Mouse (Mus musculus): ENCODE measurements around the gene Cerkl. TPM values are rescaled to one million over a fixed set of nuclear protein-coding genes. Genes with fewer than 3 reads are reported as not detected.

Gene Cerkl
- polyA plus RNA-seq, 1 experiment from 2014 or later, result 2.0 TPM

DNA sequence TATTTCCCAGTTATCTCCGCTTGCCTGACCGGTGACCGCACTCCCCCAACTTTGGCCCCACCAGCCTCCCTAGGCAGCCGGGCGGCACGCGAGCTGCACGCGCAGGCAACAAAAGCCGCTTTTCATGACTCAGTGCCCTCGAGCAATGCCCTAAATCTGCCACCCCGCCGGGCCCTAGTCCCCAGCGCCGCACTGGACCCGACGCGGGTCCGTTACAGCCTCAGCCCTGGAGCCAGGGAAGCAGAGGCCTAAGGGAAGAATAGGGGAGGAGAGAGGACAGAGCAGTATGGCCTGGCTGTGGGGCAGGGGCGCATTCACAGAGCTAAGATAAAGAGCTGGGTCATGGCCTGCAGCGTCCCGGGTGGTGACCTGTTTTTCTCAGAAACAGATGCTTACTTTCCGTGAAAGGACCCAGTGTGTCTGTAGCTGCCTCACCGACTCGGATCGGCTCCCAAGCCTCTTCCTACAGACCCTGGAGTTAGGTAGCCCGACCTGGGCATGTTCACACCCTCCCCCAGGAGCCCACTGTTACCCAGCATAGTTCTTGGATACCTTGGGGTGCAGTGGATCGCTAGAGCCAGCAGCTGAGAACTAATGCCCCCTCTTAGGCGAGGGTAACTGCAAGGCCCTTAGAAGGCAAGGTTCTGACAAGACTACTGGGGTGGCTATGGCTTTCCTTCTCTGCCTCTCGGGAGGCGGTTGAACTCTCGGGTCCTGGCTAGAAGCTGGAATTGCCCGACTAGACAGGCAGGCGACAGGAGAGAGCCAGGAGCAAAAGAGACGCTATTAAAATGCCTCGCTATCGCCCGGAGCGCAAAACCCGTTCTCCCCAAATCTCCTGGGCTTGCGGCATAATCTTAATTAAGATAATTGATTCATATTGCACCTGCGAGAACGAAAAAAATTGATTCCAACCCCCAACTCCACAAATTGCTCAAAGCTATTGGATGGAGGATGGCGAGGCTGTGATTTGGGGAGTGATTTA, 2.8 kb upstream of the Cerkl start:
- peak overlapping the region; percentile 43 for H3K4me2 ChIP-seq (ENCODE audit: low read length)
- peak; percentile 27 for DNase-seq (ENCODE audit: low spot score)
- peak overlapping the region; percentile 84 for H3K27ac ChIP-seq (ENCODE audit: low read depth, low read length)
- H3K4me3 ChIP-seq (ENCODE audit: low read depth, low read length), result peak overlapping the region; percentile 17
- peaks cover 40% of the 10 kb centered on the region for H3K27me3 ChIP-seq (replicated peaks; ENCODE audit: control insufficient read depth, insufficient read depth, low read length)
- no peaks in the 10 kb centered on the region for H3K9me3 ChIP-seq (replicated peaks; ENCODE audit: control insufficient read depth, low read length)
- WGBS, result under 1% methylated on average over 44 of the region's 44 CpGs
- peaks cover 23% of the 10 kb centered on the region for H3K4me1 ChIP-seq (ENCODE audit: control insufficient read depth, insufficient read depth, low read length)
- peak; percentile 7; the same call in 1 of the 2 replicates for ATAC-seq
- peak overlapping the region; percentile 52 for H3K9ac ChIP-seq (ENCODE audit: low read length)
- no peaks in the 10 kb centered on the region for H3K36me3 ChIP-seq (ENCODE audit: control insufficient read depth, insufficient read depth, low read length)

DNA sequence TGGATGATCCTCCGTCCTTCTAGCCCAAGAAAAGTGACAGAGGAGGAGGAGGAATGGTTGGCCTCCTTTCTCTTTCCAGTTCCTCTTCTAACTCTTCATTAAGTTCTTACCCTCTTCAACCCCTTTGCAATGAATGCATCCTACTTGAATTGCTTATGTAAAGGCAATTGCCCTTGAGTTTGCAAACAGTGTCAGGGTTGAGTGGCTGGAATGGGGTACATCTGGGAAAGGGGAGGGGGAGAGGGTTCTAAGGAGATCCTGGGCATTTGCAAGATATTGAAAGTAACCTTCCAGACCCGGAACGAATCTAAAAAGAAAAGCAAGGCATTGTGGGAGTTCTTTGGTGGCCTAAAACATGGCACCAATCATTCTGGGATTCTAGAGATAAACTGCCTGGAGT, 1.3 kb upstream of the Cerkl start:
- H3K27me3 ChIP-seq (replicated peaks; ENCODE audit: control insufficient read depth, insufficient read depth, low read length), result peaks cover 40% of the 10 kb centered on the region
- H3K36me3 ChIP-seq (ENCODE audit: control insufficient read depth, insufficient read depth, low read length), result no peaks in the 10 kb centered on the region
- DNase-seq (ENCODE audit: low spot score) (peak; percentile 27), ATAC-seq (no peak)
- H3K9me3 ChIP-seq (replicated peaks; ENCODE audit: control insufficient read depth, low read length), result no peaks in the 10 kb centered on the region
- no peak overlapping the region for H3K4me3 ChIP-seq (ENCODE audit: low read depth, low read length)
- H3K27ac ChIP-seq (ENCODE audit: low read depth, low read length), result no peak overlapping the region
- no peak overlapping the region for H3K4me2 ChIP-seq (ENCODE audit: low read length)
- H3K9ac ChIP-seq (ENCODE audit: low read length), result no peak overlapping the region
- WGBS, result 7% methylated on average over 3 of the region's 3 CpGs
- peaks cover 28% of the 10 kb centered on the region for H3K4me1 ChIP-seq (ENCODE audit: control insufficient read depth, insufficient read depth, low read length)

DNA sequence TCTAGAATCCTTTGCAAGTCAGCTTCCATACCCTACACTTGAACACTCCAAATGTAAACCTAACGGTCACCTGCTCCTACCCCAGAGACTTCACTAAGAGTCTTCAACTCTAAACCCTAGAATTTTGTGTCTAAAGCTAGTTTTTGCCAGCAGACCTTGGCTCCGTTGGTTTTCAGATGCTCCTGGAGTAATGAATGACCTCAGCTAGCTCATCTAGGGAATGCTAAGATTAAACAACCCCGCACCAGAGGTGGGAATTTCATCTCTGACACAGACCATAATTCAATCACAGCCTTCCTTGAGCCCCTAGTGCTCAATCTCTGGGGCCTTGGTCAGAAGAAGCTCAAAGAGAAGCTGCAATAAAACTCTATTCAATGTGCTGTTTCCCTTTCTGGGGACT, 849 bp upstream of the Cerkl start:
- Histone ChIP-seq H3K4me1 (ENCODE audit: control insufficient read depth, insufficient read depth, low read length) (peaks cover 28% of the 10 kb centered on the region), H3K4me3 (ENCODE audit: low read depth, low read length) (no peak overlapping the region), H3K9me3 (replicated peaks; ENCODE audit: control insufficient read depth, low read length) (no peaks in the 10 kb centered on the region), H3K27ac (ENCODE audit: low read depth, low read length) (no peak overlapping the region), H3K4me2 (ENCODE audit: low read length) (no peak overlapping the region), H3K27me3 (replicated peaks; ENCODE audit: control insufficient read depth, insufficient read depth, low read length) (peaks cover 40% of the 10 kb centered on the region), H3K9ac (ENCODE audit: low read length) (no peak overlapping the region), H3K36me3 (ENCODE audit: control insufficient read depth, insufficient read depth, low read length) (no peaks in the 10 kb centered on the region)
- WGBS, result 55% methylated on average over 3 of the region's 3 CpGs
- no peak for DNase-seq (ENCODE audit: low spot score)
- ATAC-seq, result no peak

DNA sequence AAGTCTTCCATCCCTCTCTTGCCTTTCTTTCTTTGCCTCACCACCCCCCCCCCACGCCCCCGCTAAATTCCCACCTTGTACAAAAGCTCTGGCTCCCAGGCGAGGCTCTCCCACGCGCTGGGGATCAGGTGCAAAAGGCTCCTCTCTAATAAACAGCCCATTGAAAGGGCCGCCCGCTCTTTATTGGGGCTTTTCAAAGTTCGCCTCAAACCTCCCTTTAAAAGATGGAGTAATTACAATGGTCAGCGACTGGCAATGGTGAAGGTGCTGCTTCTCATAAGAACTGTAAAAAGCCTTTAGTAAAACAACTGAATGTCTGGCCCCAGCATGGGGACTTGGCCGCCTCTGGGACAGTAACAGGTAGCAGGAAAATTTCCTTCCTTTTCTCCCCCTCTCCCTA, 939 bp downstream of the Cerkl start:
- no peak for ATAC-seq
- Histone ChIP-seq H3K27me3 (replicated peaks; ENCODE audit: control insufficient read depth, insufficient read depth, low read length) (peaks cover 35% of the 10 kb centered on the region), H3K4me1 (ENCODE audit: control insufficient read depth, insufficient read depth, low read length) (peaks cover 27% of the 10 kb centered on the region), H3K27ac (ENCODE audit: low read depth, low read length) (no peak overlapping the region; the same call in 1 of the 2 replicates), H3K4me3 (ENCODE audit: low read depth, low read length) (peak overlapping the region; percentile 43), H3K9ac (ENCODE audit: low read length) (peak overlapping the region; percentile 66), H3K9me3 (replicated peaks; ENCODE audit: control insufficient read depth, low read length) (no peaks in the 10 kb centered on the region), H3K4me2 (ENCODE audit: low read length) (peak overlapping the region; percentile 64), H3K36me3 (ENCODE audit: control insufficient read depth, insufficient read depth, low read length) (no peaks in the 10 kb centered on the region)
- peak; percentile 47 for DNase-seq (ENCODE audit: low spot score)
- 1% methylated on average over 10 of the region's 10 CpGs for WGBS

DNA sequence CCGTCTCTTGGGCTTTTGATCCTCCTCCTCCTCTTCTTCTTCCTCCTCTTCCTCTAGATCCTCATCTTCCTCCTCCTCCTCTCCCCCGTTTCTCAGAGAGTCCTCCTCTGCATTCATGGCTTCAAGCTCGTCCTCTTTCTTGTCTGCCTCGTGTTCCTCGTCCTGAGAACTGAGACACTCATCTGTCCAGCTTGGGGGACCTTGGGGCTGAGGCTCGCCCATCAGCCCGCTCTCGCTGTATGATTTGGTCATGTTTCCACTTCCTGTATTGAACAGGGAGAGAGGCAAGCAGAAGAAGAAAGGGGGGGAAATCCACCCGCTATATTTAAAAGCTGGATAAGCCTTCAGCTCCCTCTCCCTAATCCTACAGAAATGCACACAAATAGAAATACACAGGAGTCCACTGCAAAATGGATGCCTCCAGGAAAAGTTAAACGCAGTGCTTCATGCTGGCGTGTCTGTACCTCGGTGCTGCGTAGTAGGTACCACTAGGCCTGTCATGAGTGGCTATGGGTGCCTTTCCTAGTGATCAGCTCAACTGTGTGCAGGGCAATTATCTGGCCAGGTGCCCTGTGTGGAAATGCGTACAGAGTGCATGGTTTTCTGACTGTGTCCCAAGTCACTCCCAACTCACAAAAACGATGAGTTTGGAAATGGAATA, 1.7 kb downstream of the Cerkl start:
- peak; percentile 37 for DNase-seq (ENCODE audit: low spot score)
- Histone ChIP-seq H3K9ac (ENCODE audit: low read length) (peak overlapping the region; percentile 66), H3K4me2 (ENCODE audit: low read length) (peak overlapping the region; percentile 64), H3K27ac (ENCODE audit: low read depth, low read length) (peak overlapping the region; percentile 77), H3K9me3 (replicated peaks; ENCODE audit: control insufficient read depth, low read length) (no peaks in the 10 kb centered on the region), H3K4me3 (ENCODE audit: low read depth, low read length) (peak overlapping the region; percentile 43), H3K27me3 (replicated peaks; ENCODE audit: control insufficient read depth, insufficient read depth, low read length) (peaks cover 34% of the 10 kb centered on the region), H3K4me1 (ENCODE audit: control insufficient read depth, insufficient read depth, low read length) (peaks cover 22% of the 10 kb centered on the region), H3K36me3 (ENCODE audit: control insufficient read depth, insufficient read depth, low read length) (no peaks in the 10 kb centered on the region)
- WGBS, result 5% methylated on average over 15 of the region's 15 CpGs
- ATAC-seq, result no peak

DNA sequence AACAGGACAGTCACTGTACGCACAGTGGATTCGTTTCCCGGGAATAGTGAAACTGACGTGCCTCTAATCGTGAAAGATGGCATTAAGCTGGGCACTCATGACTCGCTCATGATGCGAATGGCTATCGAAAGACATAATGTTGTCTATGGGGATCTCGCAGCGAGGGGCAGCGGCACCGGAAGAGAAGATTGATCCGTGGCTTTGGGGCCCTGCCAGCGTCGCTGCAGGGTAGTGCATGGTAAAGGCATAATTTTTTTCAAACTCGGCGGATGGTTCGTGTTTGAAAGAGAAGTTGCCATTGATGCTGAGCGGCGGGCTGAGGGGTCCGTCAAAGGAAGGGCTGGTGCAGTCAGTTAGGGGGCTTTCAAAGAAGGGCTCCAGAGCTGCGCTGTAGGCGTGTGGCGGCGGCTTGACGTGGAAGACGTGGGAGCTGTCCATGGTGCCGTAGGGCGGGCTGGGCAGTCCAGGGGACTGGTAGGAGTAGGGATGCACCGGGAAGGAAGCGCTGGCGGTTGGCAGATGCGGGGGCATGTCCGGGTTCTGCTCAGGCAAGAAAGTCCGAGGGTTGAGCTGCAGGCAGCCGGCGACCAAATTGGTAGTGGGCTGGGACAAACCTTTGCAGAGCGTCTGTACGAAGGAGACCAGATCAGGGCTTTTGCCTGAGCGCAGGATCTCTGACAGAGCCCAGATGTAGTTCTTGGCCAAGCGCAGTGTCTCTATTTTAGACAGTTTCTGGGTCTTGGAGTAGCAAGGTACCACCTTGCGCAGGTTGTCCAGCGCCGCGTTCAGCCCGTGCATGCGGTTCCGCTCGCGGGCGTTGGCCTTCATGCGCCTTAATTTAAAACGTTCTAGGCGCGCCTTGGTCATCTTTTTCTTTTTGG, 2.4 kb downstream of the Cerkl start:
- peak overlapping the region; percentile 64 for H3K4me2 ChIP-seq (ENCODE audit: low read length)
- peaks cover 28% of the 10 kb centered on the region for H3K27me3 ChIP-seq (replicated peaks; ENCODE audit: control insufficient read depth, insufficient read depth, low read length)
- no peaks in the 10 kb centered on the region for H3K9me3 ChIP-seq (replicated peaks; ENCODE audit: control insufficient read depth, low read length)
- DNase-seq (ENCODE audit: low spot score) (peak; percentile 71), ATAC-seq (peak; percentile 47)
- H3K27ac ChIP-seq (ENCODE audit: low read depth, low read length), result peak overlapping the region; percentile 77
- H3K4me3 ChIP-seq (ENCODE audit: low read depth, low read length), result peak overlapping the region; percentile 43
- no peaks in the 10 kb centered on the region for H3K36me3 ChIP-seq (ENCODE audit: control insufficient read depth, insufficient read depth, low read length)
- H3K9ac ChIP-seq (ENCODE audit: low read length), result peak overlapping the region; percentile 66
- 1% methylated on average over 55 of the region's 55 CpGs for WGBS
- peaks cover 20% of the 10 kb centered on the region for H3K4me1 ChIP-seq (ENCODE audit: control insufficient read depth, insufficient read depth, low read length)

DNA sequence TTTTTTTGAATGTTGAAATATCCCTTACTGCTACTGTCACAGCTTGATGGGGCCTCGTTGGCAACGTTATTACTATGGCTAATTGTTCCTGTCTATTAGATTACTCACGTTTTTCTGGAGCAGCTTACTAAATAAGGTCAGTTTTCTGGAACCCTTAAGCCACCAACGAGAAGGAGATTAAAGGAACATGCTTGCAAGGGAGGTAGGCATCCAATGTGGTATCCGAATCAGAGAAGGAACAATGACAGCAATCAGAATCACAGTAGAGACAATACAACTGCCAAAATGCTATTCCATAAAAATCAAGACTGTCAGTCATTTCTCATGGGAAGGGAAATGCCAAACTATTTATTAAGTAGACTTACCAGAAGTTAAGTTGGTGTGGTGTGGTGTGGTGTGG, 5.1 kb downstream of the Cerkl start:
- Histone ChIP-seq H3K9me3 (replicated peaks; ENCODE audit: control insufficient read depth, low read length) (no peaks in the 10 kb centered on the region), H3K4me1 (ENCODE audit: control insufficient read depth, insufficient read depth, low read length) (0 out of 2 replicates have a peak, but pooled peaks cover 4% of the 10 kb centered on the region), H3K27ac (ENCODE audit: low read depth, low read length) (no peak overlapping the region), H3K9ac (ENCODE audit: low read length) (no peak overlapping the region), H3K36me3 (ENCODE audit: control insufficient read depth, insufficient read depth, low read length) (no peaks in the 10 kb centered on the region), H3K4me3 (ENCODE audit: low read depth, low read length) (no peak overlapping the region), H3K27me3 (replicated peaks; ENCODE audit: control insufficient read depth, insufficient read depth, low read length) (peaks cover 7% of the 10 kb centered on the region), H3K4me2 (ENCODE audit: low read length) (no peak overlapping the region)
- no peak for ATAC-seq
- 32% methylated on average over 5 of the region's 5 CpGs for WGBS
- DNase-seq (ENCODE audit: low spot score), result no peak

DNA sequence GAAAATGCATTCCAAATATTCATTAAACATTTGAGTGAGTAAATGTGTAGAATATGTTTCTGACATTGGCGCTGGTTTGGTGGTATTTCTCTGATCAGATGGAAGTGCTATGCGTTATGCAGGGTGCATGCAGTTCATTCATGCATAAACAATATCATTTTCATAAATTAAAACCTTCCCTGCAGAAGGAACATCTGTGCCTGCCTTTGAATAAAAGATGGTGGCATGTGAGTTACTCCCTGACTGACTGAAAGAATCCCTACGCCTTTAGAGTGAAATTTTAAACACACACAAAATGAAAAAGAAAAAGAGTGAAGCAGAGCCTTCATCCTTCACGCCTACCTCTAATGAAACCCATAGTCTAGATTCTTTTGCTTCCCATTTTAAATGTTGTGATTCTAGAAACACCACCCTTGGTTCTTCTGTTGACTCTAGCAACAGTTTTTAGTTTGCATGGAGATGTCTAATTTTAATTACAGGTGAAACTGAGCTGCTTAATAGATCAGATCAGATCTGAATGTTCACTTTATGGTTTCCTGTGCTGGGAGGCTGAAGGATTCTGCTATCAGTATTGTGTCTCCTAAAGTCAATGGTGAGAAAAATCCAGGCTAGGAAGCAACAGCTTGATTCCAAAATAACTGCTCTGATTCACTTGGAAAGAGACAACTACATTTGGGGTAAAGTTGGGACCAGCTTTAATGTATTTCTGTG, 5.7 kb downstream of the Cerkl start:
- peak; percentile 35; the same call in 1 of the 2 replicates for ATAC-seq
- Histone ChIP-seq H3K27me3 (replicated peaks; ENCODE audit: control insufficient read depth, insufficient read depth, low read length) (peaks cover 7% of the 10 kb centered on the region), H3K36me3 (ENCODE audit: control insufficient read depth, insufficient read depth, low read length) (no peaks in the 10 kb centered on the region), H3K9me3 (replicated peaks; ENCODE audit: control insufficient read depth, low read length) (no peaks in the 10 kb centered on the region), H3K27ac (ENCODE audit: low read depth, low read length) (no peak overlapping the region), H3K4me1 (ENCODE audit: control insufficient read depth, insufficient read depth, low read length) (0 out of 2 replicates have a peak, but pooled peaks cover 4% of the 10 kb centered on the region), H3K9ac (ENCODE audit: low read length) (no peak overlapping the region), H3K4me3 (ENCODE audit: low read depth, low read length) (no peak overlapping the region), H3K4me2 (ENCODE audit: low read length) (no peak overlapping the region)
- peak; percentile 70 for DNase-seq (ENCODE audit: low spot score)
- 38% methylated on average over 4 of the region's 4 CpGs for WGBS
